Mouse (Mus musculus): ENCODE results near the gene Cdc14b.

Cdc14b gene

DNA sequence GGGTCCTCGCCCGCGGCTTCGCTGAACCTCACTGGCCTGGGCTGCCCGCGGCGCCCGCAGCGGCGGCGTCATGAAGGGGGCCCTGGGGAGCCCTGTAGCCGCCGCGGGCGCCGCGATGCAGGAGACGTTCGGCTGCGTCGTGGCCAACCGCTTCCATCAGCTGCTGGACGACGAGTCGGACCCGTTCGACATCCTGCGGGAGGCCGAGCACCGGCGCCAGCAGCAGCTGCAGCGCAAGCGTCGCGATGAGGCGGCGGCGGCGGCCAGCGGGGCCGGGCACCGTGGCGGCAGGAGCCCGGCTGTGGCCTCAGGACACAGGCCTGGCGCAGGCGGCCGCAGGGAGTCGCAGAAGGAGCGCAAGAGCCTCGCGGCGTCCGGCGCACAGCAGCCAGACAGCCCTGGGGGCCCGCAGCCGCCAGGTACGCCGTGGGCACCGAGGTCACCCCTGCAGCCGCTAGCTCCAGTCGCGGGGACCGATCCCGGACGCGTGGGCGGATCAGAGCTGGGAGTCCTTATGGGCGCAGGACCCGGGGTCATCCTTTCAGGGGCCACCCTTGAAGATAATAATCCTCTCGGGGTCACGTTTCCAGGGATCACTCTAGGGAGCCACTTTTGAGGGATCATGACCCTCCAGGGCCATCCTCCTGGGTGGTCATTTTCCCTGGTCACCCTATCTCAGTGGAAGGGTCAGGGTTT lies 113.0 kb downstream of the Cdc14b start:
- peak; percentile 61 for DNase-seq

GRCm38 (mm10) chr13:64161548-64161915 lies 113.6 kb downstream of the Cdc14b start, which contains the start of gene Habp4:
Gene Habp4, plus strand, starts transcription at chr13:64161824.
- peak; percentile 99 for DNase-seq

DNA sequence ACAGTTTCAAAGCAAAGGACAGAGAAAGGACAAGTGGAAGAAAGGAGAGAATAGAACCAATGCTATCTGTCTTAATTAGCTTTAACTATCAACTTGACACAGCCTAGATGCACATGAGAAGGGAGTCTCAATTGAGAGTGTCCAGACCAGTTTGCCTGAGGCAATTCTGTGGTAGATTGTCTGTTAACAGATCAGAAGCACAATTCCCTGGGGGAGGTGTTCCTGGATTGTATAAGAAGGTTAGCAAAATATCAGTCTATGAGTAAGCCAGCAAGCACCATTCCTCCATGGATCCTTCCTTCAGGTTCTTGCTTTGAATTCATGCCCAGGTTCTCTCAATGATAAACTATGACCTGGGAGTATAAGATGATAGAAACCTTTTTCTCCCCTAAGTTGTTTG lies 118.1 kb downstream of the Cdc14b start:
- no peak for DNase-seq

- no peak for DNase-seq
These were observed 119.9 kb downstream of the Cdc14b start for GRCm38 (mm10) chr13:64155171-64155571.

DNA sequence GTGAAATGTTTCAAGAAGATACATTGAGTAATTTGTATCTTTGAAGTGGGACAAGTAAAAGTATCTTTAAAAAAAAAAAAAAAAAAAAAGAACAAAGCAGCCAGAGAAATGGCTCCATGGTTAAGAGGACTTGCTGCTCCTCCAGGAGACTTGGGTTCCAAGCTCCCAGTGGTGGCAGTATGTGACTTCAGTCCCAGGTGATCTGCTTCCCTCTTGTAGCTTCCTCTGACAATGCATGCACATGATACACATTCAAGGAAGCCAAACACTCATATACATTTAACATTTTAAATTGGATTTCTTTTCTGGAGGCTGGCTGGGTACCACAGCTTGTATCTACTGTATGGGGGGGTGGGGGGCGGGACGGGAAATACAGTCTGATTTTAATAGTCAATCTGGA lies 120.4 kb downstream of the Cdc14b start:
- no peak for DNase-seq

DNA sequence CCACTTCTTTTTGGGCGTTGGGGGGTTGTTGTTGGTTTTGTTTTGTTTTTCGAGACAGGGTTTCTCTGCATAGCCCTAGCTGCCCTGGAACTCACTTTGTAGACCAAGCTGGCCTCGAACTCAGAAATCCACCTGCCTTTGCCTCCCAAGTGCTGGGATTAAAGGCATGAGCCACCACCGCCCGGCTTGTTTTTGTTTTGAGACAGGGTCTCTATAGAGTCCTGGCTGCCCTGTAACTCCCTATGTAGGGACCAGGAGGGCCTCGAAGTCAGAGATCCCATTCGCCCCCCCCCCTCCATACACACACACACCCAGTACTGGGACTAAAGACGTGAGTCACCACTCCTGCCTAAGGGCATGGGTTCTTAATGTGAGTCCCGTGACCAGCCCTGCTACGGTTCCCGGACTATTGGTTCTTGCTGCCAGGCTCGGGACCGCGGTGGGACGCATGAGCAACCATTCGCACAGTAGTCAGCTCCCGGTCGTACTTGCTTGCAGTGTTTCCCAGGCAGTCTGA lies 121.3 kb downstream of the Cdc14b start:
- DNase-seq, result peak; percentile 62

GRCm38 (mm10) chr13:64153083-64153682 lies 121.9 kb downstream of the Cdc14b start, which contains the start of gene Zfp367:
Gene Zfp367, minus strand, starts transcription at chr13:64153202.
- DNase-seq, result peak; percentile 94

GRCm38 (mm10) chr13:64152671-64153082 lies 122.4 kb downstream of the Cdc14b start:
- DNase-seq, result no peak

DNA sequence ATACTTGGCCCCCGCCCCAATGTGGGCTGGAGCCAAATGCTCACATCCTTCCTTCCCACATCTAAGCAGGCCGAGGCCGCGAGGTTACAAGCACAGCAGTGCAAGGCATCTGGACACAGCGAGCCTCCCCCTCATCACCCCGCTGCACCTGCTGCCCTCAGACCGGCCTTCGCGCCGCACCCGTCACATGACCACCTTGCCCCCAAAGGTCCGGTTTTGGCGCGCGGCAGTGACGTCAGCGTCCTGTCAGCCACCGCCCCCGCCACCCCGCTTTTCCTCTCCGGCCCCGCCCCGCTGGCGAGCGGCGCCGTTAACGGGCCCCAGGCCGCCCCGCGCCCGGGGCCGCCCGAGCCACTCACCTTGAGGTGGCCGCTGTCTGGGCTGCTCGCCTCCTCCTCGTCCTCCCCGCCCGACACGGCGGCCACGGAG lies 122.8 kb downstream of the Cdc14b start:
- peak; percentile 84 for DNase-seq

GRCm38 (mm10) chr13:64150121-64150520 lies 125.0 kb downstream of the Cdc14b start:
- DNase-seq, result no peak
